Mouse (Mus musculus): ENCODE measurements around the gene Cyp27b1.

Gene Cyp27b1

DNA sequence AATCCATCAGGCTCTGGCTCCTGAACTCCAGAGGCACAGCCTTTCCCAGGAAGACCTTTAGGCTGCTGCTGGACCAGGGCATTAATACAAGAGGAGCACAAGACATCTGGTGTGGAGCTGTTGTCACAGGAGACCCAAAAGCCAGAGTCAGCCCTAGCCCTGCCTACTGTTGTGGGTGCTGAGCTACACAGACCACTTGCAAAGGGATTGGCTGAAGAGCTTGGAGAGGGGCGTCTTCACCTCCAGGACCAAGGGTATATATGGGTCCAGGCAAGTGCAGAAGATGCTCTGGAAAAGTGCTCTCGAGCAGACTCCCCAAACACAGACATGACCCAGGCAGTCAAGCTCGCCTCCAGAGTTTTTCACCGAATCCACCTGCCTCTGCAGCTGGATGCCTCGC lies at the start of gene Cyp27b1:
TSS of gene Cyp27b1 (plus strand) at position 297 of the 400 bp plus-strand sequence.
- DNase-seq (ENCODE audit: low spot score): no peak

DNA sequence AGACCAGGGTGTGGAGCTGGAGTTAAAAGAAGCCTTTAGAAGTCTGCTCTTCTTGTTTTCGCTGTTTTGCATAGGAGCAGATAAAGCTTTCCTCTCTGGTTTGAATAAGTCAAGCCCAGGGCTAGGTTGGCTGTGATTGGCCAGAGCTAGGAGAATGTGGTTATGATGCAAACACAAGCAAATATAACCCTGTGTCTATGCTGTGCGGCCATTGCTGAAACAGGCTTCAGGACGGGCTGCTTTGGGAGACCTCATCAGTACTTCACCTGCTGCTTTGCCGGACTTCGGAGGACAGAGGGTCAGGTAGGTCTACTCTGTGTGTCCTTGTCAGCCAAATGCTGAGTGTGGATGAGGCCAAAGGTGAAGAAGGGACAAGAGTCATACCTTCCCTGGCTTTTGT lies 47.5 kb upstream of the Cyp27b1 start, which contains the start of gene Avil:
TSS of gene Avil (plus strand) at position 181 of the 400 bp plus-strand sequence.
- DNase-seq (ENCODE audit: low spot score): no peak

DNA sequence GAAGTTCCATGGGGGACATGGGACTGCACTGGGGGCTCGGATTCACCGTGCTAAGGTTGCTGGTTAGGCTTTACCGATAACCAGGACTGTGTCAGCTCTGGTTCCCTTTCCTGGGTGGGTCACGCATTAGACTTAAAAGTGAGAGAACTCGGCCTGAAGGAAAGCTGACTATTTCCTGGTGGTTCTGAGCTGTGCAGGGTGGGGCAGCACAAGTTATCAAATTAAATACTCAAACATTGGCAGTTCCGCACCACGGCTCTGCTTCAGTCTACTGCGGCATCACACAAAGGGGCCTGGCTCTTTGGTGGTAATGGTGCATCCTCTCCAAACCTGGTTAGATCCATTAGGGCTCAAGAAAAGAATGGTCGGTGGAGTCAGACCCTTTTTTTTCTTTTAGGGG lies 46.8 kb upstream of the Cyp27b1 start:
- DNase-seq (ENCODE audit: low spot score): no peak

DNA sequence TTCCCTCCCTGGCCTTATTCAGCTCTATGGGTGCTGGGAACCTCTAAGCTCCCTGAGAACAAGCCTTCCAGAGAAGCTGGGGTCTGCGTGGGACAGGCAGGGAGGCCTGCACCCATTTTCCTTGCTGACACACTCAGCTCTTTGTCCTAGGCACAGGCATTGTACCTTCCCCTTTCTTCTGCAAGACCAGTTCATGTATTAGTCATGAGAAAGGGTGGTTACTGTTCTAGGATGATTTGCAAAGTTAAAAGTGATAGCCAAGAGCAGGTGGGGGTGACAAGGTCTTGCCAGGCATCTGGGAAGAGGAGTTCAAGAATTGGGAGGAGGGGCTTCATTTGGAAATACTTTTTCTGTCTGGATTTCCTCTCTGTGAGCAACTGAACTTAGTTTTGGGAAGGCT lies 46.0 kb upstream of the Cyp27b1 start:
- DNase-seq (ENCODE audit: low spot score): no peak

DNA sequence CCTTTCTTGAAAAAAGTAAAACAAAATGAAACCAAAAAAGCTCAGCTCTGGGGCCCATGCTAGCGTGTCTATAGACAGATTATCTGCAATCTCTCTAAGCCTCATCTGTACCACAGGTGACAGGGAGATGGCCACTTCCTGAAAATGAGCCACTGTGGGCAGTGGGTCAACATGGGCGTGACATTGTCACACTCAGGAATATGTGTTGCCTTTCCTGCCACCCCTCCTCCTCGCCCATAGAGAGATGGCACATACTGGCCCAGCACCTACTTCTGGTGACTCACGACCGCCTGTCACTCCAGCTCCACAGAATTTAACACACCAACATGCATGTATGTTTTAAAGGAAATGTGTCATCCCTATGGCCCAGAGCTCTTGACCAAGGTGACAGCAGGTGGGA lies 45.3 kb upstream of the Cyp27b1 start:
- no peak for DNase-seq (ENCODE audit: low spot score)

DNA sequence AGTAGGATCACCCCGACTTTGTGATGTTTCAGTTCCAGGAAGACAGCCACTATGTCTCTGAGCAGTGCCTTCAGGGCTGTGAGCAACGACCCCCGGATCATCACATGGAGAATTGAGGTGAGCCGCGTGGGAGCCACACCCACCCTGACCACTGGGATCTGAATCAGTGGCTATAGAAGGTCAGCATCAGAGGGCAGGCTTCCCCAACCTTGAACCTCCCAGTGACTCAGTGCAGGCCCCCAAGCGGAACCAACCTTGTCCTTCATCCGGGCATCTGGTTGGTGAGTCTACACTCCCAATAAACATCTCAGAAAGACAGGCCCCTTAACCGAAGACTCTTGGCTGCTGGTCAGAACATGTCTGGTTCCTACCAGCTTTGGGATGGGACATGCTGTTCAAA lies 44.7 kb upstream of the Cyp27b1 start:
- no peak for DNase-seq (ENCODE audit: low spot score)

DNA sequence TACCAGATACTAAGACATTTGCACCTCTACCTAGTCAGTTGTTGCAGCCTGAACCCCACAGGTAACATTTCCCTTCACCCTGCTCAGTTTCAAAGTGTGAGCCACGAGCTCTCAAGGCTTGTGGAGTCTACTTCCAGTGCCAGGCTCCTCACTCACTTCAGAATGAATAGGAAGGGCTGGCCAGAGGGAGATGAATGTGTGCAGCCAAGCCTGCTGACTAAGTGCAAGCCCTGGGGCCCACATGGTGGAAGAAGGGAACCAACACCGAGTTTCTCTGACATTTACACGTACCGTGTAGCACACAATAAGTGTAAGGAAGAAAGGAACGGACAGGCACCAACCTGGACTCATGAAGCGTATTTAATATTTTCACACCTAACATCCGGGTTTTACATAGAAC lies 44.2 kb upstream of the Cyp27b1 start:
- no peak for DNase-seq (ENCODE audit: low spot score)

DNA sequence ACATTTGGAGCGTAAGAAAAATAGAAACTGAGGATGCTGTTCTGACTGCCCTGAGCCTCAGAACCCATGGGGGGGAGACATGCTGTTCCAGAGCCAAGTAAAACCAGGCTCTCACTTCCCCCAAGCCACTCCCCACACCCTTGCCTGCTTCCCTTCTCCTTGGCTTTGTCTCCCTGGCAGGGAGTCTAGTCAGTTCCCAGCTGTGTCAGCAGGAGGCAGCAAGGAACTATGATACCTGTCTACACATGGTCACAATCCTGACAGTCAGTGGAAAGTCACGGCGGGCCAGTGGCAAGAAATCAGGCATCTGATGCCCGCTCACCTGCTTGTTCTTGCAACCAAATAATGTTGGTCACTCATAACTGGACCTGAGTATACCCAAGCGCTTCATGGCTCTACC lies 31.6 kb upstream of the Cyp27b1 start:
- peak; percentile 44 for DNase-seq (ENCODE audit: low spot score)

DNA sequence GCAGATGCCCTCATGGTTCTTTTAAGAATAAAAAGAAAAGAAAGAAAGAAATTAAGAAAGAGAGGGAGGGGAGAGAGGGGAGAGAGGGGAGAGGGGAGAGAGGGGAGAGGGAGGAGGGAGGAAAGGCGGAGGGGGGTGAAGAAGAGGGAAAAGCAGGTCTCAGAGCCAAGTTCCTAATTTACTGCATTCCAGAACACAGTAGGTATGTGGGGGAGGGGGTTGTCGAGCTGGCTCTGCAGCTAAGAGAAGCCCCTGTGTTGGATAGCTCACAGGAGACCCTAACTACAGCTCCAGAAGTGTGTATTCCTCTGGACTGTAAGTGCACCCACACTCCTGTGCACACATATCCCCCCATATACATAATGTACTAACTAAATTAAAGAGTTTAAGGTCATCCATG lies 31.0 kb upstream of the Cyp27b1 start:
- DNase-seq (ENCODE audit: low spot score): no peak

DNA sequence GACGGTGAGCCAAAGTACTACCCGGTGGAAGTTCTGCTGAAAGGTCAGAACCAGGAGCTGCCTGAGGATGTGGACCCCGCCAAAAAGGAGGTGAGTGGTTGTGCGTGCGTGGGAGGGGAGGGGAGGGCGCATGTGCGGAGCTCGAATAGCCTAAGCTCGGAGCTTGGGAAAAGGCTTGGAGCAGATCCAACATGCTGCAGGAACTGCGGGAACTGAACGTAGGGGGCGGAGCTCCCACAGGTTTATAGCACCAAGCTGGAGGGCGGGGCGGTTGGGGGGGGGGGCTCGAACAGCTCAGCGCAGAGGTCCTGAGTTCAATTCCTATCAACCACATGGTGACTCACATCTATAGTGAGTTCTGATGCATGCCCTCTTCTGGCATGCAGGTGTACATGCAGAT lies 29.6 kb upstream of the Cyp27b1 start:
- no peak for DNase-seq (ENCODE audit: low spot score)

DNA sequence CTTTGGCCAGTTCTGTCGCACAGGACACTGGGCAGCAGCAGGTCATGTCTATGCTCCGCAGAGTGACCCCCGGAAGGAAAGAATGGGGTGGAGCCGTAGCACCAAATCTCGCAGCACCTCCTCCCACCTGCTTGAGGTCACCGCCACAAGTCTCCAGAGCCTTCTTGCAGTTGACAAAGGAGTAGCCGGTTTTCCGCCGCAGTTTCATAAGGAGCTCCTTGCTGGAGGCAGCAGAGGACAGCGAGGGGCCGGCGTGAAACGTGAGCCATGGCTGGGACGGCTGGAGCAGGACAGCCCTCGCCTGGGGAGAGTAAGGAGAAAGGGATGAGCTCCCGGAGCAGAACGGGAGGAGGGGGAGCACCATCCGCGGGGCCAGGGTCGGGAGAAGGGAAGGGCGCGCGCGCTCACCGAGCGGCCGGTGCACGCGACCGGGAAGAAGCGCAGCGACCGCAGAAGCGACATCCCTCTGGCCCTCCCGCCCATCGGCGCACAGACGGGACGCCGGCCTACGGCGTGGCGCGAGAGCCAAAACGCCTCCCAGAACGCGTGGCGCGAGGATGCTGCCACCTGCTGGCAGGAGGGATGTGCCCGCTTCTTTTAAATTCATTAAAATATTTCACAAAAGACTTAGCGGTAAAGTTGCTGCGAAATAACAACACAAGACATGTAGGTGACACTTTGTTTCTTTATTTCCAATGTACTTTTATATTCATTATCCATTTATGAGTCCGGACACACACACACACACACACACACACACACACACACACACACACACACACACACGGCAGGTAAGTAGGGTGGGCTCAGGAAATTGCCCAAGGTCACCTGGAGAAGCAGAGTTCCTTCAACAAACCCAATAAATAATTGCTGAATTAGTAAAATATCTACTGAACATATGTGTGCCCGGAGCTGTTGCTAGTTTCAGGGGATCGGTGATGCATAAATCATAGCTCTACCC lies 17.4 kb upstream of the Cyp27b1 start, which contains the start of gene Tsfm:
TSS of gene Tsfm (minus strand) at position 505 of the 961 bp plus-strand sequence.
- peak; percentile 98 for DNase-seq (ENCODE audit: low spot score)

DNA sequence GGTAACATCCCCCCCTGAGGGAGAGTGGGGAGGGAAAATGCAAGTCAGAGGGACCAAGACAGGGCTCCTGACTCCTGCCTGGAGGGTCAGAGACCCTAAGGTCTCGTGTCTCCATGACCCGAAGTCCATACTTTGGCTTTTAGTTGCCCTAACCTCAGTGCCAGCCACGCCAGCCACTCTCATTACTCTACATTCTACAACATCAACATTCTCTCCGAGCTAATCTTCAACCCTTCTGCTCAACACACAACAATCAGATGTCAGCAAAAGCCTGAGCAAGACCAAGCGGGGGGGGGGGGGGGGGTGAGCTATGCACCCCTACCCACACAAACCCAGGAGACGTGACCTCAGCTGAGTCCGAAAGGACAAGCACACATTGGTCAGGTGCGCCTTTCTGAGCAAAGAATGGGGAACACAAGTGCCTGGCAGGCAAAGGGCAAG lies 14.7 kb upstream of the Cyp27b1 start:
- no peak for DNase-seq (ENCODE audit: low spot score)

DNA sequence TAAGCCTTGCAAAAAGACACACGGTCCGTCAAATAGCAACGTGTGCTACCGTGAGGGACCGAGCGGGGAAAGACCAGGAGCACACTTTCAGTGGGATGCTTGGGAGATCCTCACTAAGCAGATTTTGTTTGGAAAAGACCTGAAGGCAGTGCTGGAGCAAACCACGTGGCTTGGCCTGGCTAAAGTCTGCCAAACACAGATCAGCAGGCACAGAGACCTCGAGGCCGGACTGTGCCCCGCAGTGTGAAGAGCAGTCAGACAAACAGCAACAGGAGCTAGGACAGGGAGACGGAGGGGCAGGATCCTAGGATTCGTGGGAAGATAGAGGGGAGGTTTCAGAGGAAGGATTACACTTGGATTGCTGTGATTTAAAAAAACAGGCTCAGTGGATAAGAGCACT lies 11.8 kb upstream of the Cyp27b1 start:
- DNase-seq (ENCODE audit: low spot score): no peak

DNA sequence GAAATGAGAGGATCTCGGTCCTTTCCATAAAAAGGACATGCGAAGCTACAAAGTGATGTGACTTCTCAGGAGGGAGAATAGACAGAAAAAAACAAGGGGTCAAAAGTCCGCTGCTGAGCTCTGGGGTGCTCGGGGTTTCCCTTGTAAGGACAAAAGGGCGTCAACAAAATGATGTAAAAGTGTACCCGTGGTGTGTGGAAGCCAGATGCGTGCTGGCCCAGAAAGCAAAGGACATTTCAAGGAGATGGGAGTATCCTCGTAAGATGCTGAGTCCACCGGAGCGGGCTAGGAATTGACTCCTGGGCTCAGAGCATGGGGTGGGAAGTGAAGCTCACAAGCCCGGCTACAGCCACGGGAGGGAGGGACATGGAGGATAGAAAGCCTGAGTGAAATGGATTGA lies 10.4 kb upstream of the Cyp27b1 start:
- DNase-seq (ENCODE audit: low spot score): no peak

DNA sequence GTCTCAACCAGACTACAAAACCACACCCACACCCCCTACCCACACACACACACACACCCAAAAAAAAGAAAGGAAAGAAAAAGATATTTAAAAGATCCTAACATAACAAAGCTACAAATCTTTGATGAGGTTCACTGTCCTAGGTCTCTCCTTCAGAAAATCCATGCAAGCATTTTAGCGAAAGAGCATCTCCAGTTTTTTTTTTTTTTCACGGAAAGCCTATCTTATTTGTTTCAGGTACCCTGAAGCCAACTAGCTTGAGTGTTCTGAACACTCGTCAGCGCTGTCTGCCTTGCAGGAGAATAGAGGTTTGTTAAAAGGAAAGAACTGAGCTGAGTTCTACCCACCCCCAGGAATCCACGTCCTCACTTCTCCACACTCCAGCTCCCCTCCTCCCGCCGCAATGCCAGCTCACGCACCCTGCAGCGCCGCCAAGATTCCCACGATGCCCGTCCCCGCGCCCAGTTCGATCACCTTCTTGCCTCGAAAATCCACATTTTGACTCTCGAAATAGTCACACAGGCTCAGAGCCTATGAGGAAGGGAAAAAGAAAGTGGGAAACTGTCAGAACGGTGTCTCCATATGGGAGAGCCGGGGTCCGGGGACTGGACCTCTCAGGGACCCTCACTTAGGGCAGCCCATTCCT lies 7.4 kb upstream of the Cyp27b1 start:
- no peak for DNase-seq (ENCODE audit: low spot score)

DNA sequence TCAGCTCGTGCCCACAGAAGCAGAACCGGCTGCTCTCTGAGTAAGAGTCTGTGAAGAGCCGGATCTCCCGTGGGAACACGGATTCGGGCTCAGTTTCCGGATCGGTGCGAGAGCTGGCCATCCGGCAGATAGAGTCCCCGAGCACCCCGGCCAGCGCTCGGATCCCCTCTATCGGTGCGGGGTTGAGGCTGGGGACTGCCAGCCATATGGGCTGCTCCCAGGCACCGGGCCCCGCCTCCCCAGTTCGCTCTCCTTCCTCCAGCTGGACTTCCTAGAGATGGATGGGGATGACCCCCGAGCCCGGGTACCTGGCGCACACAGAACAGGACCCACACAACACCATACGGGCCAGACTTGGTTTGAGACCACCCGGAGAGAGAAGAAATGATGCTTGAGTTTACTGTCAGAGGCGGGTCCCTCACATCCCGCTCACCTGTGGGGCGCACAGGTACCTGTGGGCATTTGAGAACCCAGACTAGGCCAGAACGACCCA lies 6.7 kb upstream of the Cyp27b1 start, which contains the start of the genes Mettl1 and Eef1akmt3:
TSS of gene Mettl1 (plus strand) at position 141 of the 493 bp plus-strand sequence.
TSS of gene Eef1akmt3 (minus strand) at position 240 of the 493 bp plus-strand sequence.
- DNase-seq (ENCODE audit: low spot score): peak; percentile 49

DNA sequence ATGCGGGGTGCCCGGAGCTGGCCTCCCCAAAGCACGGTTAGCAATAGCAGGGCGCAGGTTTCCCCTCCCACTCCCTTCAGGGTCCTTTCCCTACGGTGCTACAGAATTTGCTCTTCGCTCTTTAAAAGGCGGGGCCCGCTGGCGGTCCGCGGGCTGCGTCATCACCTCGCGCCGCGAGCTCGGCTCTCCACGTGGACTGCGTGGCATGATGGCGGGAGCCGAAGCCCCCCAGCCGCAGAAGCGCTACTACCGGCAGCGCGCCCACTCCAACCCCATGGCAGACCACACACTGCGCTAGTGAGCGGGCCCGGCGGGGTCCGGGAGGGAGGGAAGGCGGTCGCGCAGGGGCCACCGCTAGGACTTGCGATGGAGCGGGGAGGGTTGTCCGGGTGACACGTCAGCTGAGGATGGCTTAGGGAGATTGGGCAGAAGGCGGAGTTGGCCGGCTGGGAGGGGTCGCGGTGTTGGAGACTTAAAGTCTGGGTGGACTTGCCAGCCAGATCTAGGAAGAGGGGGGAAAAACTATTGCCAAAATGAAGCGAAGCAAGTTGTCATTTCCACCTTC lies 6.2 kb upstream of the Cyp27b1 start:
- peak; percentile 91 for DNase-seq (ENCODE audit: low spot score)

DNA sequence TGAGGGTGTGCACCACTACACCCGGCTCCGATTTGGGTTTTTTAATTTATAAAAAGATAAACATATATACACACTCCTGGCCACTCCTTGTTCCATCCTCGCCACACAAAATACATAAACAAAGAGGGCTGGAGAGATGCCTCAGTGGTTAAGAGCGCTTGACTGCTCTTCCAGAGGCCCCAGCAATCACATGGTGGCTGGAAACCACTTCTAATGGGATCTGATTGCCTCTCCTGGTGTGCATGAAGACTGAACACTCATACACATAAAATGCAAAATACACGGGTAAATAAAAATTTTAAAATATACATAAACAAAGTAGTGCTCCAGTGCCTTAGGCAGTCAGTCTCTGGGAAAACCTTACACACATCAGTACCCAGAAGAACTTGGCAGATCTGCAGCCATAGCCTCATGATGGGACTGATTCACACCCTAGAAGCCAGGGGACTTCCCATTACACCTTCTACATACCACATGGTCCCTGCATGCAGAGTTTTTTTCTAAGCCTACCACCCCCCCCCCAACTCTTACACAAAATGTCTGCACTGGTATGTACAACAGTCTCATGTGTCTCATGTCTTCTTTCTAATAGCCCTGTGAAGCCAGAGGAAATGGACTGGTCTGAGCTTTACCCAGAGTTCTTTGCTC lies 5.5 kb upstream of the Cyp27b1 start:
- DNase-seq (ENCODE audit: low spot score): no peak

DNA sequence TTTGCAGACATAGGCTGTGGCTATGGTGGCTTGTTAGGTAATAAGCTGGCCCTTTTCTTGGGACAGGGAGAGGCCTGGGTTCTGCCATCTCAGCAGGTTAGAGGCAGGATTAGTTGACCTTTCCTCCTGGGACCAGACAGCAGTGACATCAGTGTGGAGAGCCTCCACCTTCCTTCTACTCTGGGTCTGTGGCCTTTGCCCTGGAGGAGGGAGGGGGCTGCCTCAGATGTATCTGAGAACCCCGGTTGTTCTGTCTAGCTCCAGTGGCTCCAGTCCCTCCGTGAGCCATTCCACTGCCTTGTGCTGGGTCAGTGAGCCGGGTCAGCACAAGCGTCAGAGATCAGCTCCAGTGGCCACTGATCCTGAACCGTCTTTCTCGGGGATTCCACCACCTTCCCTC lies 4.9 kb upstream of the Cyp27b1 start:
- DNase-seq (ENCODE audit: low spot score): no peak

DNA sequence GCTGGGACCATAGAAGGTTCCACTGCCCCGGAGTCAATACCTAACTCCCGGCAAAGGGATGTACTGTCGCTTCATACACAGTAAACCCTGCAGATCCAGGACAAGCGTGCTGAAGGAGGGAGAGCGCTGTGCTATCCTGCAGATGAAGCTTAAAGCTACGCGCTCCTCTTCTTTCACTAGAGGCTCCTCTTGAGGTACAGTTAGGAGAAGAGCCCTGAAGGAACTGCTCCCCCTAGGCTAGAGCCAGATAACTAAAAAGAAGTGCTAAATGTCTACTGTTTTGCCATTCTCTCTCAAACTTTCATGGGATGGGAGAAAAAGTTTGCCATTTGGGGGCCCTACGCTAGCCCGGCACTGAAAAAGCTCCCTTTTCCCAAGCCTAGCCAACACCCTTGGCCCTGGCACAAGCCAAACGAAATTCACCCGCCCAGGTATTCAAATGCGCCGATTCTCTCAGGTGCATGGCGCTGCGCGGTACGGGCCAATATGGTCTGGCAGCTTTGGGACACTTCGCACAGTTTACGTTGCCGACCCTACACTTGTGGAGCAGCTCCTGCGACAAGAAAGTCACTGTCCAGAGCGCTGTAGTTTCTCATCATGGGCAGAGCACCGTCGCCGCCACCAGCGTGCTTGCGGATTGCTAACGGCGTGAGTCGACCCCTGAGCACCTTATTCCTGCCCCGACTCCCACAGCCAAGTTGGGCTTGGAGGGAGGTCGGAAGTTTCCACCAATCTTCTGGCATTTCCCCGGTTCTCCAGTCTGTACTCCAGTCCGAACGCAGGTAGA lies 751 bp downstream of the Cyp27b1 start:
- no peak for DNase-seq (ENCODE audit: low spot score)

All from embryo, embryonic 10 days (tissue).